Comparison of ENCODE assay signal across 21 mouse cellular contexts in the genomic region with DNA sequence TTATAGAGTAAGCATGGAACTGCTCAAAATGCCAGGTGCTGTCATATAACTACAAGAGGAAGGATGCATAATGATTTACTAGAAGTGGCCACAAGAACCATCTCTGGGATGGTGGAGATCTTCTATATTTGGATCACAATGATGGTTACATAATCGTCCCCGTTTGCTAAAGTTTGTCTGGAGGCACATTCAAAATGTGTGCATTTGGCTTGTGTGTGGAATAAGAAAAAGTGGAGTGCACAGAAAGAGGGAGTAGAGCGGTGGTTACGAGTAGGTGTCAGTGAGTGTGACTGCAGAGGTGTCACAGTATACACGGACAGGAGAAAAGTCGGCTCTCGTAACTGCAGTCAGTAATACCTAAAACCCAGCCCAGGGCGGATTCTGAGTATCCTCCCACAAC.
A peak's percentile ranks its signal among the peaks of the same experiment; 100 is the strongest.
DNase-seq lines count a peak whose midpoint lies in the region; ATAC-seq and TF ChIP-seq lines count a peak whose summit lies in the region.
"Had no signal": no experiment of that assay in that cellular context is flagged by ENCODE, and none has a peak within 500 bp of the region (broad histone marks: within the 10 kb centered on the region; RNA-seq: fewer than 3 reads in every experiment).

No protein-coding gene starts in this region.

- H3K27me3 ChIP-seq in midbrain, embryonic 15.5 days (replicated peaks), result no peaks in the 10 kb centered on the region
- no peaks in the 10 kb centered on the region for H3K27me3 ChIP-seq in midbrain, postnatal 0 days (ENCODE audit: insufficient read depth, low read length)
- H3K27me3 ChIP-seq: CH12.LX; embryonic facial prominence, embryonic 13.5 days; forebrain, embryonic 12.5 days; heart, embryonic 12.5 days had no signal

- H3K36me3 ChIP-seq in midbrain, embryonic 15.5 days (replicated peaks), result no peaks in the 10 kb centered on the region
- no peaks in the 10 kb centered on the region for H3K36me3 ChIP-seq in midbrain, postnatal 0 days (ENCODE audit: insufficient read depth, low read length)
- H3K36me3 ChIP-seq: embryonic facial prominence, embryonic 13.5 days; forebrain, embryonic 12.5 days; heart, embryonic 12.5 days; hindbrain, embryonic 10.5 days had no signal

- DNase-seq in frontal cortex, postnatal 36 days (ENCODE audit: low spot score in 2 of 2), result peak; percentile 16 to 51
- DNase-seq in frontal cortex, postnatal 25 days (ENCODE audit: low spot score in 2 of 2), result no peak
- no peak for DNase-seq in left cerebral cortex, adult 2 months (ENCODE audit: extremely low spot score in 1 of 2, low spot score in 2 of 2)
- DNase-seq in left cerebral cortex, adult 18-20 months (ENCODE audit: low spot score in 2 of 2), result no peak
- no peak for DNase-seq in midbrain, postnatal 0 days (ENCODE audit: low spot score)
- DNase-seq in ovary, adult 18-20 months (ENCODE audit: low spot score), result no peak
- DNase-seq: adrenal gland, postnatal 14 days; cerebellum, adult 18-20 months; cerebellum, adult 9-11 months; cerebellum, postnatal 36 days; gastrocnemius, adult 2 months; gastrocnemius, postnatal 25 days had no signal

- WGBS in midbrain, embryonic 15.5 days, result 83% methylated on average over 8 of the region's 8 CpGs
- 81% methylated on average over 8 of the region's 8 CpGs for WGBS in midbrain, postnatal 0 days

- H3K9ac ChIP-seq in midbrain, embryonic 15.5 days, result no peak overlapping the region
- H3K9ac ChIP-seq in midbrain, postnatal 0 days (replicated peaks; ENCODE audit: low read length, poor library complexity, severe bottlenecking), result no peak overlapping the region
- H3K9ac ChIP-seq: embryonic facial prominence, embryonic 13.5 days; forebrain, embryonic 12.5 days; heart, embryonic 12.5 days had no signal

- H3K4me1 ChIP-seq in midbrain, embryonic 15.5 days, result peaks cover 10% of the 10 kb centered on the region
- H3K4me1 ChIP-seq in midbrain, postnatal 0 days (ENCODE audit: insufficient read depth, low read length), result peaks cover 3% of the 10 kb centered on the region; the same call in 1 of the 2 replicates
- H3K4me1 ChIP-seq: embryonic facial prominence, embryonic 13.5 days; heart, embryonic 12.5 days had no signal

- H3K4me3 ChIP-seq in left cerebral cortex, adult 2 months, result no peak overlapping the region
- H3K4me3 ChIP-seq in midbrain, embryonic 15.5 days, result no peak overlapping the region
- H3K4me3 ChIP-seq in midbrain, postnatal 0 days (ENCODE audit: low read depth, low read length), result no peak overlapping the region
- H3K4me3 ChIP-seq: embryonic facial prominence, embryonic 13.5 days; forebrain, embryonic 12.5 days; gastrocnemius, adult 2 months; heart, embryonic 12.5 days; hindbrain, embryonic 10.5 days had no signal

- peak overlapping the region; percentile 13; the same call in 1 of the 2 replicates for H3K27ac ChIP-seq in left cerebral cortex, adult 2 months
- H3K27ac ChIP-seq in midbrain, embryonic 15.5 days, result 0 out of 2 replicates have a peak overlapping the region, but pooled peaks have one; percentile 36
- no peak overlapping the region for H3K27ac ChIP-seq in midbrain, postnatal 0 days (ENCODE audit: low read depth, low read length)
- H3K27ac ChIP-seq: embryonic facial prominence, embryonic 13.5 days; forebrain, embryonic 12.5 days; gastrocnemius, adult 2 months; hindbrain, embryonic 10.5 days had no signal

- no peak for ATAC-seq in midbrain, embryonic 15.5 days (replicated peaks)
- ATAC-seq in midbrain, postnatal 0 days (ENCODE audit: low FRiP score), result no peak
- ATAC-seq: activated CD4-positive, CD25-positive, alpha-beta regulatory T cell, adult 4 months; forebrain, embryonic 16.5 days; Patski had no signal

- H3K4me2 ChIP-seq in midbrain, embryonic 15.5 days, result no peak overlapping the region
- H3K4me2 ChIP-seq in midbrain, postnatal 0 days (ENCODE audit: low read depth, low read length, poor library complexity, severe bottlenecking), result no peak overlapping the region
- H3K4me2 ChIP-seq: embryonic facial prominence, embryonic 13.5 days; forebrain, embryonic 12.5 days; heart, embryonic 12.5 days had no signal

- no peak for TF ChIP-seq CTCF in left cerebral cortex, adult 2 months (IDR thresholded peaks at IDR 0.05)
- no peak for TF ChIP-seq CTCF in midbrain, postnatal 0 days (IDR thresholded peaks at IDR 0.05)

- H3K9me3 ChIP-seq in midbrain, embryonic 15.5 days, result no peaks in the 10 kb centered on the region
- H3K9me3 ChIP-seq in midbrain, postnatal 0 days (ENCODE audit: low read length), result no peaks in the 10 kb centered on the region
- H3K9me3 ChIP-seq: embryonic facial prominence, embryonic 13.5 days; forebrain, embryonic 12.5 days; heart, embryonic 12.5 days; hindbrain, embryonic 10.5 days had no signal

- intact Hi-C loops in left cerebral cortex, adult 2 months (cut with DNase I), result no loop called here

Comparison
In these comparisons a context has a peak if more than half of its experiments do, and no peak if none do; other contexts are left out.
1. DNase-seq: peak in frontal cortex, postnatal 36 days (2 of 2); none in frontal cortex, postnatal 25 days (0 of 2), left cerebral cortex, adult 2 months (0 of 2), left cerebral cortex, adult 18-20 months (0 of 2), midbrain, postnatal 0 days (single experiment) and ovary, adult 18-20 months (single experiment).